Mouse (Mus musculus): ENCODE measurements around the gene Gbp7. TPM values are rescaled to one million over a fixed set of nuclear protein-coding genes. Genes with fewer than 3 reads are reported as not detected.

Gbp7 gene
- polyA plus RNA-seq (2015; fragmentation: Nextera tagmentation; extraction: Ambion mirVana): 7.7 and 10.6 TPM in 2 replicates

DNA sequence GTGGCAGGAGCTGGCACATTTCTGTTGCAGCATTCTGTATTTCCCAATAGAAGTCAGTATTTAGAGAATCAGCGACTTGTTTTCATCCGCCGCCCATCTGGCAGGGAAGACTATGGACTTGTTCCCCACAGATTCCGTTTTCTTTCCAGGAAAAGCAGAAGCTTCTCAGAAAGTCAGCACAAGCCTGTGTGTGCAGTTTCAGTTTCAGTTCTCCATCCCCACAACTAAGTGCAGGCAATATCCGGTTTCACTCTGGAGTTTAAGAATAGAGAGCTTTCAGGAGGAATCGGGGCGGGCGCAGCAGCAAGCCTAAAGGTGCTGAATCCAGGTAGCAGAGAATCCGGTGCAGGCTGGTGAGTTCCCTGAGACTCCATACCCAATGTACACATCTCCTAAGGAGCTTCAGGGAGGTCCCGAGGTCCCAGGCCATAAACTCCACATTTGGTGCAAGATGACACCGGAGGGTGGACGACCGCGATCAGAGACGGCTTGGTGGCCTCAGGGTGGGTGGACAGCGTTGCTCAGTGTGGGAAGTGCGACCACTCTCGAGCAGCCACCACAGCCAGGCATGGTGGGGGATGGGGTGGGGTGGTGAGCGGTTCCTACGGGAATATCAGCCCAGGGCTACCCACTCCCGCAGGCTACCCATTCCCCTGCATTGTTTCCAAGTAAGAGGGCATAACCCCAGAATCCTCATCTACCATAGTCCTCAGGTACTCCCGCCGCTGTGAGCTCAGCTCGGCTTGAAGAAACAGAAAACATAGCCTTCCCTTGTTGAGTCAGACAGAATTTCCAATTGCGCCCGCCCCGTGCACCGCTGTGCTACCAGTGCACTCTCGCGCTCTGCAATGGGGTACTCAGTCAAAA lies at the start of gene Gbp7:
Gene Gbp7 (plus strand): TSS at position 256 of the 867 bp plus-strand sequence.

GRCm38 (mm10) chr3:142493536-142494061 lies 36.5 kb upstream of the Gbp7 start, which contains the start of gene Gbp5:
Gbp5 (plus strand) TSS chr3:142493978.

GRCm38 (mm10) chr3:142559632-142560228 lies 29.6 kb downstream of the Gbp7 start, which contains the start of gene Gbp3:
Gbp3 (plus strand) TSS chr3:142560026.

DNA sequence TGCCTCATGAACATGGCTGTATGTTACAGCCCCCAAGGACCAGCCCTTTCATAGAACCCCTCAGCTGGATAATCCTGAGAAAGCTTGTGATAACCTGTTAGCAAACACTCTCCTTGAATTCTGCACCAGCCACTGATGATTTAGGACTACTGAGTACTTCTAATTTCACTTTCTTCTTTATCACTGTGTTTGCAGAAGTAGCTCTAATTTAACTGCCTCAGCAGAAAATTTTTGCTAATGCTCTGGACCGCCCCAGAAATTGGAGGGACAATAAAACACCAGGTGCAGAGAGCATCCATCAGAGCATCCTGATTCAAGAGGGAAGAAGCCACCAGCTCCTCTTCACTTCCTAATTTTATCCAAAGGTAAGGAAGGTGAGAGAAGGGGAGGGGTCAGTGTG lies 64.4 kb downstream of the Gbp7 start, which contains the start of gene Gbp2b:
Gene Gbp2b (plus strand): TSS at position 301 of the 400 bp plus-strand sequence.

Other genes starting within 250 kb of the Gbp7 start
- gene Pdlim5, start 134.6 kb upstream of the Gbp7 start, polyA plus RNA-seq (2015; fragmentation: Nextera tagmentation; extraction: Ambion mirVana): 12.0 and 12.1 TPM in 2 replicates
- gene Gbp5, start 36.4 kb upstream of the Gbp7 start, polyA plus RNA-seq (2015; fragmentation: Nextera tagmentation; extraction: Ambion mirVana): 0.10 and 0.53 TPM in 2 replicates
- 3.3 and 6.3 TPM in 2 replicates for gene Gbp3, start 29.7 kb downstream of the Gbp7 start, polyA plus RNA-seq (2015; fragmentation: Nextera tagmentation; extraction: Ambion mirVana)
- gene Gbp2b, start 64.5 kb downstream of the Gbp7 start, polyA plus RNA-seq (2015; fragmentation: Nextera tagmentation; extraction: Ambion mirVana): not detected in 2 replicates
- 3.1 and 5.4 TPM in 2 replicates for gene Gbp2, start 90.3 kb downstream of the Gbp7 start, polyA plus RNA-seq (2015; fragmentation: Nextera tagmentation; extraction: Ambion mirVana)
- 3.4 and 4.6 TPM in 2 replicates for gene Kyat3, start 170.7 kb downstream of the Gbp7 start, polyA plus RNA-seq (2015; fragmentation: Nextera tagmentation; extraction: Ambion mirVana)
- 52.2 and 54.7 TPM in 2 replicates for gene Gtf2b, start 234.7 kb downstream of the Gbp7 start, polyA plus RNA-seq (2015; fragmentation: Nextera tagmentation; extraction: Ambion mirVana)